Mouse (Mus musculus) kidney, adult 8-10 months (tissue): Measurements from ENCODE around the gene Nudt21.

ENCODE experiments used
- DNase-seq, 2 experiments: peaks; one replicate each; pipeline ENCODE4 v3.0.0; 2022

Gene Nudt21

GRCm38 (mm10) chr8:93989739-93990138, 47.1 kb downstream of the Nudt21 start:
- DNase-seq = no peak

- no peak for DNase-seq
Measured at GRCm38 (mm10) chr8:93984731-93985130, 52.1 kb downstream of the Nudt21 start.

GRCm38 (mm10) chr8:93983827-93984226, 53.0 kb downstream of the Nudt21 start:
- no peak for DNase-seq

GRCm38 (mm10) chr8:93981679-93982215, 55.1 kb downstream of the Nudt21 start:
- no peak for DNase-seq

- DNase-seq = peak; percentile 23 to 58
Measured at GRCm38 (mm10) chr8:93980141-93980540, 56.7 kb downstream of the Nudt21 start.

GRCm38 (mm10) chr8:93976446-93977211, 60.2 kb downstream of the Nudt21 start:
- DNase-seq = no peak

GRCm38 (mm10) chr8:93975358-93975757, 61.5 kb downstream of the Nudt21 start:
- peak; percentile 23 to 43 for DNase-seq

- DNase-seq = peak; percentile 29 to 45
Measured at GRCm38 (mm10) chr8:93974602-93975186, 62.1 kb downstream of the Nudt21 start.

GRCm38 (mm10) chr8:93973831-93974375, 62.9 kb downstream of the Nudt21 start:
- DNase-seq = no peak

GRCm38 (mm10) chr8:93972971-93973734, 63.7 kb downstream of the Nudt21 start:
- no peak for DNase-seq

GRCm38 (mm10) chr8:93972211-93972610, 64.6 kb downstream of the Nudt21 start:
- DNase-seq = no peak

- DNase-seq = no peak
Measured at GRCm38 (mm10) chr8:93971451-93971850, 65.4 kb downstream of the Nudt21 start.

GRCm38 (mm10) chr8:93969626-93970340, 67.0 kb downstream of the Nudt21 start:
- DNase-seq = no peak

GRCm38 (mm10) chr8:93968293-93968692, 68.5 kb downstream of the Nudt21 start:
- no peak for DNase-seq
